Mouse (Mus musculus): ENCODE measurements around the gene Fbxo42. TPM values are rescaled to one million over a fixed set of nuclear protein-coding genes. Genes with fewer than 3 reads are reported as not detected.

Fbxo42 gene
- polyA plus RNA-seq, 1 experiment from 2014 or later, result 20.0 TPM

DNA sequence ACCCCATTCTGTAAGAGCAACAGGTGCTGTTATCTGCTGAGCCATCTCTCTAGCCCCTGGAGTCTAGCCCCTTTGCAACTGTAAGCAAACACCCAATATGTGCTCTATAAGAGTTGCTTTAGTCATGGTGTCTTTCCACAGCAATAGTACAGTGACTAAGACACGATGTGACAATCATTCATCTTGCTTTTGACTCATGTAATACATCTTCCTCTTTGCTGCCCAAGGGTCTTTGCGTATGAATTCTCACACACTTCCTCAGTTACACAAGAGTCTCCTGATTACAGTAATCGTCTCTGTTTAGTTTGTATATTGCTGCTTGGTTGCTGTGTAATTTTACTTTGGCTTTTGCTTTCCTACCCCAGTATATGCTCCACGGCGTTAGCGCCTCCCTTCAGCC lies 34.3 kb downstream of the Fbxo42 start:
- Histone ChIP-seq H3K27me3 (no peaks in the 10 kb centered on the region), H3K9me3 (replicated peaks) (no peaks in the 10 kb centered on the region), H3K4me2 (no peak overlapping the region), H3K27ac (no peak overlapping the region), H3K4me3 (no peak overlapping the region), H3K4me1 (0 out of 2 replicates have a peak, but pooled peaks cover 4% of the 10 kb centered on the region), H3K36me3 (ENCODE audit: poor library complexity, severe bottlenecking) (peaks cover 54% of the 10 kb centered on the region), H3K9ac (no peak overlapping the region)
- 97% methylated on average over 6 of the region's 6 CpGs for WGBS
- no peak for ATAC-seq

DNA sequence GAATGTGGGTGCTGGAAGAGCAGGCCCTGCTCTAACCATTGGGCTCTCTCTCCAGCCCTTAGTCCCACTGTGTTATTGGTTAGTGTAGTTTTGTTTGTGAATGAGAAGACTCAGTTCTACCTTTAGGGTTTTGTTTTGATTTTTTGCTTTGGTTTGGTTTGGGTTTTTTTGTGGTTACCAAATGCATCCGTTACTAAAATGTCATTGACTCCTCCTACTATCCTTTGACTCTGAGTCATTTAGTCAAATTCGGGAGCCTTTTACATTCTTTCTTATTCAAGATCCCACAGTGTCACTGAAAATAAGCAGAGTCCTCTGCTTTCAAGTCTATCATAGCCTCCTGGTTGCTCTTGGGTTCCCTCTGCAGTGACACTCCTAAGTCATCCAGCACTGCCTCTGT lies 36.2 kb downstream of the Fbxo42 start:
- no peaks in the 10 kb centered on the region for H3K27me3 ChIP-seq
- H3K9me3 ChIP-seq (replicated peaks), result no peaks in the 10 kb centered on the region
- WGBS, result 97% methylated on average over 2 of the region's 2 CpGs
- no peak overlapping the region for H3K4me3 ChIP-seq
- H3K36me3 ChIP-seq (ENCODE audit: poor library complexity, severe bottlenecking), result peaks cover 40% of the 10 kb centered on the region
- no peak overlapping the region for H3K9ac ChIP-seq
- no peak overlapping the region for H3K27ac ChIP-seq
- 0 out of 2 replicates have a peak, but pooled peaks cover 4% of the 10 kb centered on the region for H3K4me1 ChIP-seq
- H3K4me2 ChIP-seq, result no peak overlapping the region
- no peak for ATAC-seq

- Histone ChIP-seq H3K9me3 (replicated peaks) (no peaks in the 10 kb centered on the region), H3K36me3 (ENCODE audit: poor library complexity, severe bottlenecking) (peaks cover 40% of the 10 kb centered on the region), H3K27ac (no peak overlapping the region), H3K4me3 (no peak overlapping the region), H3K27me3 (no peaks in the 10 kb centered on the region), H3K4me1 (0 out of 2 replicates have a peak, but pooled peaks cover 4% of the 10 kb centered on the region), H3K9ac (no peak overlapping the region), H3K4me2 (no peak overlapping the region)
- no peak for ATAC-seq
- WGBS, result 89% methylated on average over 4 of the region's 4 CpGs
These were observed 36.7 kb downstream of the Fbxo42 start for GRCm38 (mm10) chr4:141184426-141184825.

GRCm38 (mm10) chr4:141186923-141187836 lies 39.5 kb downstream of the Fbxo42 start:
- H3K9ac ChIP-seq, result no peak overlapping the region
- ATAC-seq, result no peak
- no peaks in the 10 kb centered on the region for H3K9me3 ChIP-seq (replicated peaks)
- 0 out of 2 replicates have a peak, but pooled peaks cover 4% of the 10 kb centered on the region for H3K4me1 ChIP-seq
- peaks cover 31% of the 10 kb centered on the region for H3K36me3 ChIP-seq (ENCODE audit: poor library complexity, severe bottlenecking)
- H3K27ac ChIP-seq, result no peak overlapping the region
- 79% methylated on average over 9 of the region's 9 CpGs for WGBS
- no peak overlapping the region for H3K4me2 ChIP-seq
- H3K4me3 ChIP-seq, result no peak overlapping the region
- H3K27me3 ChIP-seq, result no peaks in the 10 kb centered on the region

DNA sequence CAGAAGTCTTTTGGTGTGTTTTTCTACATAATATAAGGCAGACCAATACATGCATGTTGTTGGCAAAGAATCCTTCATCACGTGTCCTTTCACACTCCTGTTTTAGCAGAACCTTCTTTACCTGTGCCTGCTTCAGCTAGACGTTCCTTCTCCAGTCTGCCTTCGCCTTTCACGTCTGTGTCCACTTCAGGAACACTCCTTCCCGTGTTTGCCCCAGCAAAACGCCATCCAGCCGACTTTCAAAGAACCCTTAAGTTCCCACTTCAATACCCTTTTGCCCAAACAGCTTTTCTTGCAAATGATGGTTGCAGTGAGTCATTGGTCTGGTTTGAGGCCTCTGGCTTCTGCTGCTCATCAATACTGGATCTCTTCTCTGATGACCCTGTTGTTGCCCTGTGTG lies 43.6 kb downstream of the Fbxo42 start:
- WGBS, result 86% methylated on average over 7 of the region's 7 CpGs
- ATAC-seq, result no peak
- H3K27ac ChIP-seq, result no peak overlapping the region
- H3K27me3 ChIP-seq, result no peaks in the 10 kb centered on the region
- no peaks in the 10 kb centered on the region for H3K9me3 ChIP-seq (replicated peaks)
- H3K4me2 ChIP-seq, result no peak overlapping the region
- no peaks in the 10 kb centered on the region for H3K4me1 ChIP-seq
- H3K4me3 ChIP-seq, result no peak overlapping the region
- peaks cover 39% of the 10 kb centered on the region for H3K36me3 ChIP-seq (ENCODE audit: poor library complexity, severe bottlenecking)
- no peak overlapping the region for H3K9ac ChIP-seq

- Histone ChIP-seq H3K36me3 (ENCODE audit: poor library complexity, severe bottlenecking) (peaks cover 70% of the 10 kb centered on the region), H3K4me2 (no peak overlapping the region), H3K4me1 (no peaks in the 10 kb centered on the region), H3K27me3 (no peaks in the 10 kb centered on the region), H3K4me3 (no peak overlapping the region), H3K27ac (no peak overlapping the region), H3K9ac (no peak overlapping the region), H3K9me3 (replicated peaks) (no peaks in the 10 kb centered on the region)
- no peak for ATAC-seq
- WGBS, result 99% methylated on average over 6 of the region's 6 CpGs
These were observed 46.8 kb downstream of the Fbxo42 start for GRCm38 (mm10) chr4:141194553-141194952.

DNA sequence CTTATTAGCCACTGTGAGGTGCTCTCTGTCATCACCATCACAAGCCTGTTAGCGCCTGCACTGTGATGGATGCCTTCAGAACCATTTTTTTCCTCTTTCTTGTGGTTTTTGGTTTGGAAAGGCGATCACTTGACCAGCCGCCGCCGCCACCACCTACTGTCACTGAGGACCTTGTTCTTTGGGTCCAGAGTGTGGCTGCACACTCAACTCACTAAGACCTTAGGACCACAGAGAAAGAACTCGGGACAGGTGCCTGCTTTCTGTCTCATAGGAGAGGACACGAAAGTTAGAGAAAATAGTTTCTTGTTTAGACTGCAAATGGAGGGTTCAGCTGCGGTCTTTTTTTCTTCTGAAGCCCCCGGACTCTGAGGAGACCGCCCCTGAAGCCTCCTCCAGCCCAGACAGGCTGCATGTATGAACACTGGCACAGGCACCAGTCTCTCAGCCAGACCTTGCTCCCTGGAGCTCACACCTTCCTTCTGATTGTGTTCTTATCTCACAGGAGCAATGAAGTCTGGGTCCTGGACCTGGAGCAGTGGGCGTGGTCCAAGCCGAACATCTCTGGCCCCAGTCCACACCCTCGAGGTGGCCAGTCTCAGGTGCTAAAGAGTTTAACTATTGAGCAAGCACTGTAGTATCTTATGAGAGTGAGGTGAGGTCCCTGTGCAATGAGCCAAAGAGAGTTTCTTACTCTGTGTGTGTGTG lies 49.4 kb downstream of the Fbxo42 start:
- Histone ChIP-seq H3K4me1 (no peaks in the 10 kb centered on the region), H3K4me3 (no peak overlapping the region), H3K9me3 (replicated peaks) (no peaks in the 10 kb centered on the region), H3K4me2 (no peak overlapping the region), H3K36me3 (ENCODE audit: poor library complexity, severe bottlenecking) (peaks cover 86% of the 10 kb centered on the region), H3K9ac (no peak overlapping the region), H3K27ac (no peak overlapping the region), H3K27me3 (no peaks in the 10 kb centered on the region)
- no peak for ATAC-seq
- WGBS, result 98% methylated on average over 13 of the region's 13 CpGs

- Histone ChIP-seq H3K4me2 (no peak overlapping the region), H3K27me3 (no peaks in the 10 kb centered on the region), H3K27ac (no peak overlapping the region), H3K4me1 (no peaks in the 10 kb centered on the region), H3K36me3 (ENCODE audit: poor library complexity, severe bottlenecking) (peaks cover 88% of the 10 kb centered on the region), H3K4me3 (no peak overlapping the region), H3K9me3 (replicated peaks) (no peaks in the 10 kb centered on the region), H3K9ac (no peak overlapping the region)
- WGBS, result 91% methylated on average over 13 of the region's 13 CpGs
- no peak for ATAC-seq
These were observed 49.9 kb downstream of the Fbxo42 start for GRCm38 (mm10) chr4:141197686-141198035.

- no peak overlapping the region for H3K27ac ChIP-seq
- H3K9ac ChIP-seq, result no peak overlapping the region
- H3K4me3 ChIP-seq, result no peak overlapping the region
- no peak overlapping the region for H3K4me2 ChIP-seq
- H3K9me3 ChIP-seq (replicated peaks), result no peaks in the 10 kb centered on the region
- H3K27me3 ChIP-seq, result no peaks in the 10 kb centered on the region
- no peaks in the 10 kb centered on the region for H3K4me1 ChIP-seq
- H3K36me3 ChIP-seq (ENCODE audit: poor library complexity, severe bottlenecking), result peaks cover 81% of the 10 kb centered on the region
- WGBS, result 85% methylated on average over 11 of the region's 11 CpGs
- ATAC-seq, result no peak
These were observed 53.2 kb downstream of the Fbxo42 start for GRCm38 (mm10) chr4:141200906-141201305.

DNA sequence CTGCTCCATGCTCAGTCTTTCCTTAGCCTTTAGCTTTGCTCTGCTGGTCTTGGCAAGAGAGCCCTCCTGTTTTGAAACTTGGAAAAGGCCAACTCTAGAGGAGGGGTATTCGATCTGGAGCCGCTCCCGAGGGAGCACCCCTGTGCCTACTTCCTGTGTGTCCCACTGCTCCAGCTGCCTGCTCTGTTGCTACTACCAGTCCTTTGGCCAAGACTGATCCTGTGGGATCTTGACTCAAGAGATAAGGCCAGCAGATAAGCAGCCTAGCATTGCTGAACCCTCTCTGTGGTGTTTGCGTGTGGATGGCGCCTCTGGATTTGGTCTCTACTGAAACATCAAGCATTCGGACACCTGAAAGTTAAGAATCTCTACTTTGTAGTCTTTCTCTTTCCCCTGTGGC lies 54.5 kb downstream of the Fbxo42 start:
- Histone ChIP-seq H3K9ac (no peak overlapping the region), H3K4me3 (no peak overlapping the region), H3K36me3 (ENCODE audit: poor library complexity, severe bottlenecking) (peaks cover 69% of the 10 kb centered on the region), H3K9me3 (replicated peaks) (no peaks in the 10 kb centered on the region), H3K4me1 (no peaks in the 10 kb centered on the region), H3K4me2 (no peak overlapping the region), H3K27ac (no peak overlapping the region), H3K27me3 (no peaks in the 10 kb centered on the region)
- no peak for ATAC-seq
- WGBS, result 92% methylated on average over 6 of the region's 6 CpGs

DNA sequence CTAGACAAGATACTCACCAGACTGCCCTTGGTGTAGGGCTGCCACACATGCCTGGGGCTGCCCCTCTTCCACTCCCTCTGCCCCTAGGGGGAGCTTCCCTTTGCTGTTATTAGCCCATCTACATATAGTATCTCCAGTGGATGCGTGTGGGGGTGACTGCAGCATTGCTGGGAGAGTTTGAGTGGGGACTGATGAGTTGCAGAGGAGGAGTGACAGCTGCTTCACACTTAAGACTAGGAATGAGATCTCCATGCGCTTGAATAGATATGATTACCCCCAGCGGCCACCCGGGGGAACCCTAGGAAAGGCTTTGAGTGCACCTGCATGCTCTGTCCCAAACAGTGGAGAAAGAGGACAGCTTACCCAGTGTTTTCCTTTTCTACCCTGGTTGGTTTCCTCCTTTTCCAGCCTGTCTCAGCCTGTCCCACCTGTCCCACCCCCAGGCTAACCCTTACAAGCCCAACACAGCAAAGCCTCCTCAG lies 56.9 kb downstream of the Fbxo42 start:
- H3K4me2 ChIP-seq, result no peak overlapping the region
- no peaks in the 10 kb centered on the region for H3K9me3 ChIP-seq (replicated peaks)
- H3K9ac ChIP-seq, result no peak overlapping the region
- WGBS, result 87% methylated on average over 4 of the region's 4 CpGs
- H3K4me3 ChIP-seq, result no peak overlapping the region
- no peaks in the 10 kb centered on the region for H3K27me3 ChIP-seq
- no peaks in the 10 kb centered on the region for H3K4me1 ChIP-seq
- ATAC-seq, result no peak
- no peak overlapping the region for H3K27ac ChIP-seq
- H3K36me3 ChIP-seq (ENCODE audit: poor library complexity, severe bottlenecking), result peaks cover 46% of the 10 kb centered on the region

GRCm38 (mm10) chr4:141207081-141207480 lies 59.4 kb downstream of the Fbxo42 start:
- Histone ChIP-seq H3K9ac (no peak overlapping the region), H3K36me3 (ENCODE audit: poor library complexity, severe bottlenecking) (peaks cover 22% of the 10 kb centered on the region), H3K9me3 (replicated peaks) (no peaks in the 10 kb centered on the region), H3K4me2 (no peak overlapping the region), H3K27me3 (no peaks in the 10 kb centered on the region), H3K4me1 (no peaks in the 10 kb centered on the region), H3K27ac (no peak overlapping the region), H3K4me3 (no peak overlapping the region)
- WGBS, result 94% methylated on average over 5 of the region's 5 CpGs
- ATAC-seq, result no peak

Measured in forebrain, embryonic 13.5 days (tissue).